Mouse (Mus musculus): ENCODE results near the gene Nmnat2. TPM values are rescaled to one million over a fixed set of nuclear protein-coding genes. Genes with fewer than 3 reads are reported as not detected.

Nmnat2 gene
- polyA plus RNA-seq, 1 experiment from 2014 or later = 0.89 TPM

DNA sequence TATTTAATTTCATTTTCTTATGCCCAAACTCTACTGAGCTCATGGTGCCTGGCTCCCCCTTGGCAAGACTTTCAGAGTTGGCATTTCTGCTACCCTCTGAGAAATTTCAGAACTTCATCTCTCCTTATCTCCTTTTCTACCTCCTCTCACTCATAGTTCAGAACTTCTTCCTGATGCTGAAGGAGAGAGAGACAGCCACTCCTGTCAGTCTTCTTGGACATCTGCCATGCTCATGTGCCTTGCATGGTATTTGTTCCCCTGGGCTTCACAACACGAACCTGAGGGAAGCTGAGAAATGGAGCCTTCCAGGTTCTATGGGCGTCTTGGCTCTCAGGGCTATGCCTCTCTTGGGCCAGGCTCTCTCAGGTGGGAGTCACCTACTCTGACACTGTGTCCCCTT, 87.5 kb downstream of the Nmnat2 start:
- Histone ChIP-seq H3K4me1 (replicated peaks) (peaks cover 4% of the 10 kb centered on the region; the same call in 1 of the 2 replicates), H3K27me3 (0 out of 2 replicates have a peak, but pooled peaks cover 7% of the 10 kb centered on the region), H3K36me3 (no peaks in the 10 kb centered on the region), H3K4me3 (no peak overlapping the region), H3K4me2 (no peak overlapping the region), H3K9me3 (replicated peaks) (no peaks in the 10 kb centered on the region), H3K27ac (no peak overlapping the region), H3K9ac (no peak overlapping the region)
- 66% methylated on average over 2 of the region's 2 CpGs for WGBS
- no peak for ATAC-seq (replicated peaks; ENCODE audit: insufficient number of reproducible peaks, insufficient read depth, low FRiP score, low read depth)

DNA sequence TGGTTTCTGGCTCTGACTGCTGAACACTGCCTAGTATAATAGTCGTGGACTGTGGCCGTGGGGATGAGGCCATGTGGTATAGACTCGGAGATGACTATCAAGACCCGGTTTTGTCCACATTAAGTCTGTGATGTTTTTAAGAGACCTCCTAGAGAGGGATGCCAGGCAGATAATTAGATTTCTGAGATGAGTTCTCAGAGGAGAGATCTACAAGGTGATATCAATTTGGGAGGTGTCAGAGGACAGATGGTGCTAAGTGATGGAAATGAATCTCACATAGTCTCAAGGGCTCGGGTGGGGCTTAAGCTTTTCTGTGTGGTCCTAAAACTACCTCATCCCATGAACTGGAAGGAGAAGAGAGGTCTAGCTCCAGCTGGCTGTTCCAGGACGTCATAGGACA, 88.5 kb downstream of the Nmnat2 start:
- no peak overlapping the region for H3K27ac ChIP-seq
- H3K27me3 ChIP-seq = 0 out of 2 replicates have a peak, but pooled peaks cover 7% of the 10 kb centered on the region
- no peak overlapping the region for H3K4me3 ChIP-seq
- no peak overlapping the region for H3K4me2 ChIP-seq
- no peak for ATAC-seq (replicated peaks; ENCODE audit: insufficient number of reproducible peaks, insufficient read depth, low FRiP score, low read depth)
- H3K9me3 ChIP-seq (replicated peaks) = no peaks in the 10 kb centered on the region
- H3K36me3 ChIP-seq = no peaks in the 10 kb centered on the region
- WGBS = 47% methylated on average over 6 of the region's 6 CpGs
- H3K4me1 ChIP-seq (replicated peaks) = peaks cover 6% of the 10 kb centered on the region; the same call in 1 of the 2 replicates
- H3K9ac ChIP-seq = no peak overlapping the region

DNA sequence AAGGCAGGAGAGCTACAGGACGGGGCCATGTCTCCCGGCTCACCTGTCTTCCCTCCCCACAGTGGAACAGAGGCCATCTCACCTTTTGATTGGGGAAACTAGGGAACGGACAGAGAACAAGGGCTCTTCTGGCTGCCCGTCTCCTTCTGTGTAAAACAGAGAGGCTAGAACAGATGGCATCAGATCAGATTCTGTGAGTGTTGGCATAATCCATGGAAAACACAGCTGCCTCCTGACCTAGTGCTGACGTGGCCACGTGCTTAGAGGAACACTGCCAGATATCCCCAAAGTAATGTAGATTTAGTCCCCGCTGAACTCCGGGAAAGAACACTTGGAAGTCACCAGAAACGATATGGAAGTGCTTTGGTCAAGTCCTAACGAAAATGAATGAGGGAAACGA, 90.6 kb downstream of the Nmnat2 start:
- H3K4me3 ChIP-seq = no peak overlapping the region
- 62% methylated on average over 11 of the region's 11 CpGs for WGBS
- no peaks in the 10 kb centered on the region for H3K36me3 ChIP-seq
- 0 out of 2 replicates have a peak, but pooled peaks cover 7% of the 10 kb centered on the region for H3K27me3 ChIP-seq
- H3K9me3 ChIP-seq (replicated peaks) = no peaks in the 10 kb centered on the region
- no peak overlapping the region for H3K9ac ChIP-seq
- peaks cover 10% of the 10 kb centered on the region for H3K4me1 ChIP-seq (replicated peaks)
- no peak for ATAC-seq (replicated peaks; ENCODE audit: insufficient number of reproducible peaks, insufficient read depth, low FRiP score, low read depth)
- no peak overlapping the region for H3K27ac ChIP-seq
- no peak overlapping the region for H3K4me2 ChIP-seq

DNA sequence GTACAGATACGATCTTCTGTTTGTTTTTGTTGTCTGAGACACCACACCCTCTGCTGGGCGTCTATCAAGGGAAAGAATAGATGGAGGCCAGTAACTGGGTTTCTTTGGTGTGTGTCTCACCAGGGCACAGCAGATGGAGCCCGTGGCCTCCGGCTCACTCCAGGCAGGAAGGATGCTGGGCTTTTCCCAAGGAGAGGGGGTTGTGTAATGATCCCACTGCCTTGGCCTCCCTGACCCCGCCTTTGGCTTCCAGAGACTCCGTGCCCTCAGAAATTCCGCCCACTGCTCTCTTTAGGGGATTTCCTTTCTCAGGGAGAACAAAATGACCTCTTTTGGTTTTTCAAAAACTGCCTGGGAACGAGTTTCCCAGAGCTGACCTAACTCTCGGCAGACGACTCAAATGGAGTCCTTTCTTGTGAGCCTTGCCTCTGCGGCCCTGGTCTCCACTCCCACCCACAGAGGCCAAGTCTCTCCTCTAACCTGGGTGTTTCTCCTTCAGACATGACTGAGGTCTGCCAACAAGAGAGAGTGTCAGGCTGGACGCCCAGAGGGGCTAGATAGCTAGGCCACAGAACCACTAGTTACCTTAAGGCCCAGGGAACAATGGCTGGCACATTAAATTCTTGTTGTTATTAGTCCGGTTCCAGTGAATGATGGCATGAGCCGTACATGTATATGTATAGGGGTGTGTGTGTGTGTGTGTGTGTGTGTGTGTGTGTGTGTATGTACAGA, 93.5 kb downstream of the Nmnat2 start:
- Histone ChIP-seq H3K4me2 (no peak overlapping the region), H3K9me3 (replicated peaks) (no peaks in the 10 kb centered on the region), H3K9ac (no peak overlapping the region), H3K27ac (no peak overlapping the region), H3K4me1 (replicated peaks) (peaks cover 10% of the 10 kb centered on the region), H3K27me3 (0 out of 2 replicates have a peak, but pooled peaks cover 7% of the 10 kb centered on the region), H3K36me3 (no peaks in the 10 kb centered on the region), H3K4me3 (no peak overlapping the region)
- 37% methylated on average over 14 of the region's 14 CpGs for WGBS
- ATAC-seq (replicated peaks; ENCODE audit: insufficient number of reproducible peaks, insufficient read depth, low FRiP score, low read depth) = peak; percentile 59; the same call in 1 of the 2 replicates

DNA sequence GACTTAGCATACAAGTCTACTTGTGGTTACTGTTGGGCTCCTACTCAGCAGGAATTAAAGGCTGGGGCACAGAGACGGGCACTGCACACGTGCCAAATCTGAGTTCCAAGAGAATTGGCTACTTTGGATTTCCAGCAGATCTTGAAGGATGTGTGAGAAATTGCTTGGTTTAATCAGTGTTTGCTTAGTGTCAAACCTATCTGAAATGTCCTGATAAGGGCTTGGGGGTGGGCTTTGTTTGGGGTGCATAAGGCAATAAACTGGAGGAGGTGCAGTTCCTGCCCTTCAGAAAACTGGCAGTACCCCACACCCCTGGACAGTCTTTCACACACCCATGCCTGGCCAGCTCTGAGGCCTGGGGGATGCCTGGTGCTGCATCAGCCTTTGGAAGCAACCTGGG, 94.7 kb downstream of the Nmnat2 start:
- WGBS = 50% methylated on average over 2 of the region's 2 CpGs
- no peak for ATAC-seq (replicated peaks; ENCODE audit: insufficient number of reproducible peaks, insufficient read depth, low FRiP score, low read depth)
- no peak overlapping the region for H3K9ac ChIP-seq
- H3K27ac ChIP-seq = no peak overlapping the region
- H3K36me3 ChIP-seq = no peaks in the 10 kb centered on the region
- H3K4me2 ChIP-seq = no peak overlapping the region
- H3K27me3 ChIP-seq = 0 out of 2 replicates have a peak, but pooled peaks cover 5% of the 10 kb centered on the region
- no peaks in the 10 kb centered on the region for H3K9me3 ChIP-seq (replicated peaks)
- H3K4me3 ChIP-seq = no peak overlapping the region
- peaks cover 12% of the 10 kb centered on the region for H3K4me1 ChIP-seq (replicated peaks)

DNA sequence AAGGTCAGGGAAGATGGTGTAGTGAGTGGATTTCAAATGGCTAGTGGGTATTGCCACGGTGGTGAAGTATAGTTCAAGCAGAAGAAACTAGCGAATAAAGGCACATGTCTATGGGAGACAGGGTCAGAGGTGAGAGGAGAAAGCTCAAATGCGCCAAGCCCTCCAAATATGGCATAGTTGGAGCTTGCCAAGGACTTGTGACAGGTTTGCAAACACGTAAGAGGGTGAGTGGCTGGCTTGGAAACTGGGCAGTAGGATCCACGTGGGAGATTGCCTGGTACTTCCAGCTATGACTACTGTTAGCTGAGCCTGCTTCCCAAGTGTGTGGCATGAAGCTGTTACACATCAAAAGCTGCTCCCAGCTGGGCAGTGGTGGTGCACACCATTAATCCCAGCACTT, 96.7 kb downstream of the Nmnat2 start:
- H3K4me1 ChIP-seq (replicated peaks) = peaks cover 16% of the 10 kb centered on the region
- H3K4me2 ChIP-seq = no peak overlapping the region
- no peak overlapping the region for H3K4me3 ChIP-seq
- H3K36me3 ChIP-seq = no peaks in the 10 kb centered on the region
- no peak for ATAC-seq (replicated peaks; ENCODE audit: insufficient number of reproducible peaks, insufficient read depth, low FRiP score, low read depth)
- no peak overlapping the region for H3K9ac ChIP-seq
- no peak overlapping the region for H3K27ac ChIP-seq
- 73% methylated on average over 5 of the region's 5 CpGs for WGBS
- H3K27me3 ChIP-seq = no peaks in the 10 kb centered on the region
- H3K9me3 ChIP-seq (replicated peaks) = no peaks in the 10 kb centered on the region

DNA sequence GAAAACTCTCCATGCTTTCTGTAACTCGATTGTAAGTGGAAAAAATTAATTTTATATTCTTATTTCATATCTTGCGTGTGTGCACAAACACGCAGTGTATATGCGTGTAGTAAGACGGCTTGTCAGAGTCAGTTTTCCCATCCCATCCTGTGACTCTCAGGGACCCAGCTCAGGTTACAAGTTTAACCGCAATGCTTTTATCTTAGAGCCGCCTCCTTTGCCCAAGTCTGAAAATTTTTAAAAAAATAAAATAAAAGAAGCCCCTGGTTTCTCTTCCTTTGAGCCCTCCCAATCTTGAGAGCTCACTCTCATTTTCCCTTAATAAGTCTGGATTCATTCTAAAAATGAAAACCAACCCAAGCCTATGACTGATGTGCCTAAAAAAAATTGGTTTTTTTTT, 98.8 kb downstream of the Nmnat2 start:
- Histone ChIP-seq H3K27ac (no peak overlapping the region), H3K36me3 (no peaks in the 10 kb centered on the region)
- 40% methylated on average over 7 of the region's 7 CpGs for WGBS

DNA sequence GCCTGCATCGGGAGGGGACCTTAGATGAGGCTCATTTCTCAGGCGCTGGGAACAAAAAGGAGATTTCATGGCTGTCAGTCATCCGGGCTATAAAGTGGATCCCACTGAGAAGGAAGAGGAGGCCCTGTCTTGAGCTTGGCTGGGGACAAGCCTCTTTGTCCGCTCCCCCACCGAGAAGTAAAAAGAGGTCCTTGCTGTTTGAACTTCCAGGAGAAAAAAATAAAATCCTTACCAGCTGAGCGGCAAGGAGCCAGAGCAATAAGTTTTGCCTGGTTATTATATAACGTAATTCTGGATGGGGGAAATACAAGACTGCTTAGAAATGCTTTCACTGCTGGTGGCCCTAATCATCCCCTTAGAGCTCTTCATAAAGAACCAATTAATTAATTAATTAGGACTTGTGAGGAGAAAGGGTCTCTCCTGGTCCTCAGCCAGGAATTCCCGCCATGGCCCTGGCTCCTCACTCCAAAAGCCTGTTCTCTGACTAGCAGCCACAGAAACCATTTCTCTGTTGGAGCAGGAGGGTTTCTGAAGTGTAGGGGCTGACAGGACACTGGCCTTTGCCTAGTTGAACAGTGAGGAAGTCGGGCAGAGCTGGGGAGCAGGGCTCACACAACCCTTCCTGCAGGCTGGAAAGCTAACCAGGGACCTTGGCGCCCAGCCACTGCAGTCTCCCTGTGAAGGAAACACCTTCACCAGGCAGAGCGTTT, 99.5 kb downstream of the Nmnat2 start:
- no peak overlapping the region for H3K4me2 ChIP-seq

More for the DNA sequence above, 98.8 kb downstream of the Nmnat2 start:
- Histone ChIP-seq H3K27me3 (no peaks in the 10 kb centered on the region), H3K4me1 (replicated peaks) (peaks cover 13% of the 10 kb centered on the region), H3K9ac (no peak overlapping the region), H3K9me3 (replicated peaks) (no peaks in the 10 kb centered on the region), H3K4me2 (no peak overlapping the region), H3K4me3 (no peak overlapping the region)
- ATAC-seq (replicated peaks; ENCODE audit: insufficient number of reproducible peaks, insufficient read depth, low FRiP score, low read depth) = no peak

DNA sequence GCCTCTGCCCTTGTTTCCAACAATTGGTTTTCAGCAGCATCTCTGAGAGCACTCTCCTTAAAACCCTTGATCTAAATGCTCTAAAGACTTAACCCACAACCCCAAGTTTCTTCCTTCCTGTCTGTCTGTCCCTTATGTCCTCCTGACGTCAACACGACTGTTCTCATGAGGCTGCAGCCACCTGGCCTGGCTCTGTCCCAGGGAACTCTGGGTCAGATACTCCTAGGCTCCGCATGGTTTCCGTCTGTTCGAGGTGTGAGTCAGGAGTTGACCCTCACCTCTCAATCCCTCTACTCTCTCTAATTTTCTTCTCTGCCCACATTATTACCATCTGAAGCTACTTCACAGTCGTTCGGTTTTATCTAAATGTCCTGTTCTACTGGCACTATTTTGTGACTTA, 103.5 kb downstream of the Nmnat2 start:
- no peaks in the 10 kb centered on the region for H3K9me3 ChIP-seq (replicated peaks)
- peaks cover 8% of the 10 kb centered on the region for H3K4me1 ChIP-seq (replicated peaks)
- H3K27me3 ChIP-seq = no peaks in the 10 kb centered on the region
- no peak overlapping the region for H3K27ac ChIP-seq
- no peak for ATAC-seq (replicated peaks; ENCODE audit: insufficient number of reproducible peaks, insufficient read depth, low FRiP score, low read depth)
- WGBS = 72% methylated on average over 7 of the region's 7 CpGs
- H3K9ac ChIP-seq = no peak overlapping the region
- no peaks in the 10 kb centered on the region for H3K36me3 ChIP-seq
- H3K4me2 ChIP-seq = no peak overlapping the region
- no peak overlapping the region for H3K4me3 ChIP-seq

More for the DNA sequence above, 99.5 kb downstream of the Nmnat2 start:
- Histone ChIP-seq H3K36me3 (no peaks in the 10 kb centered on the region), H3K9ac (no peak overlapping the region), H3K27ac (peak overlapping the region; percentile 5; the same call in 1 of the 2 replicates), H3K27me3 (no peaks in the 10 kb centered on the region), H3K4me3 (no peak overlapping the region), H3K9me3 (replicated peaks) (no peaks in the 10 kb centered on the region), H3K4me1 (replicated peaks) (peaks cover 13% of the 10 kb centered on the region)
- ATAC-seq (replicated peaks; ENCODE audit: insufficient number of reproducible peaks, insufficient read depth, low FRiP score, low read depth) = no peak
- 39% methylated on average over 11 of the region's 11 CpGs for WGBS

DNA sequence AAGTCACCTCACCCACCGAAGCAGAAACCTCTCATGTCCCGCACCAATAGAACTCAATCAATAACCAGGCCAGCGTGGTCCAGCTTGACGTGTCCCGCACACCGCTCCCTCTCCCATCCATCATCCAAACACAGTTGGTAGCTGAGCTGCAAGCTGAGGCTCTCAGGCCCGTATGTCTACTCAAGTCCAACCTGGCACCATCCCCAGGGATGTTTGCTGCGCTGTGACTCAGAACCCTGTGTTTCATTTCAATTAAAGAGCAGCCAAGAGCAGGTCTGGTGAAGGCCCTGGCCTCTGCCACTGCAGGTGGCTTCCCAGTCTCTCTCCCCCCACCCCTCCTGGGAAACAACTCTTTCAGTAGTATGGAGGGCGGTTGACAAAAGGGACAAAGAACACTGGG, 104.8 kb downstream of the Nmnat2 start:
- H3K4me1 ChIP-seq (replicated peaks) = peaks cover 4% of the 10 kb centered on the region
- H3K27me3 ChIP-seq = no peaks in the 10 kb centered on the region
- no peak overlapping the region for H3K4me2 ChIP-seq
- no peak overlapping the region for H3K9ac ChIP-seq
- ATAC-seq (replicated peaks; ENCODE audit: insufficient number of reproducible peaks, insufficient read depth, low FRiP score, low read depth) = no peak
- H3K36me3 ChIP-seq = no peaks in the 10 kb centered on the region
- no peak overlapping the region for H3K27ac ChIP-seq
- 78% methylated on average over 9 of the region's 9 CpGs for WGBS
- no peak overlapping the region for H3K4me3 ChIP-seq
- no peaks in the 10 kb centered on the region for H3K9me3 ChIP-seq (replicated peaks)

DNA sequence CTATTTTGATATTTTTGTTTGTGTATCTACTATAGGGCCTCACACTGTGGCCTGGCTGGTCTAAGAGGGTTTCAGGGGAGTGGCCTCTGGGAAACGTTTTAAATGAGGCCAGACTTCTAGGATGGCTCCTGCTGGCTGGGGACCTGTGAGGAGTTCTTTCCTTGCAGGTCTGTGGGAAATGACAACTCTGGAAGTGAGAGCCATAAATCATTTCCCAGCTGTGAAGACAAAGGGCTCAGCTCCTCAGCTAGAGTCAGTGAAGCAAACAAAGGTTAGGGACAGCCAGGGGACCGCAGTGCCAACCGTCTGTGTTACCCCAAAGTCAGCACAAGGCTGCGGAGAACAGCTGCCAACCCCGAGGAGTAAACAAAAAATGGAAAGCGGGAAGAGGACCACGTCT, 107.8 kb downstream of the Nmnat2 start:
- Histone ChIP-seq H3K9me3 (replicated peaks) (no peaks in the 10 kb centered on the region), H3K27ac (no peak overlapping the region), H3K4me2 (no peak overlapping the region), H3K4me1 (replicated peaks) (peaks cover 9% of the 10 kb centered on the region), H3K4me3 (no peak overlapping the region), H3K36me3 (no peaks in the 10 kb centered on the region), H3K27me3 (no peaks in the 10 kb centered on the region), H3K9ac (no peak overlapping the region)
- no peak for ATAC-seq (replicated peaks; ENCODE audit: insufficient number of reproducible peaks, insufficient read depth, low FRiP score, low read depth)
- WGBS = 45% methylated on average over 7 of the region's 7 CpGs
